Mouse (Mus musculus) intestine, postnatal 0 days (tissue): ENCODE measurements at regions not wholly inside any gene's neighbourhood (a gene's known extent, or its start where the extent isn't known, plus 50 kb on each side); places are given as distances from the start of the nearest gene placed in this dataset.

Experiments used
- ATAC-seq: fragments of 200-750 bp; cut with Nextera tagmentation; 2 replicates; pipeline ENCODE4 v1.8.0; 2017; ENCODE audit warnings: mild to moderate bottlenecking, moderate TSS enrichment, moderate library complexity
- H3K27ac ChIP-seq: fragments of 300-500 bp; sonication (generic); 2 replicates; pipeline ENCODE4 v1.5.1; 2014; ENCODE audit warnings: mild to moderate bottlenecking, low read depth, low read length, moderate library complexity
- H3K27me3 ChIP-seq: fragments of 300-500 bp; sonication (generic); replicated peaks from 2 replicates; pipeline ENCODE4 v1.6.1; 2014; ENCODE audit warnings: low read length, mixed read lengths; ENCODE audit not compliant: control insufficient read depth, insufficient read depth
- H3K36me3 ChIP-seq: fragments of 300-500 bp; sonication (generic); 2 replicates; pipeline ENCODE4 v1.6.1; 2014; ENCODE audit warnings: mild to moderate bottlenecking, moderate library complexity; ENCODE audit not compliant: control insufficient read depth, insufficient read depth
- H3K4me1 ChIP-seq: fragments of 300-500 bp; sonication (generic); replicated peaks from 2 replicates; pipeline ENCODE4 v1.6.1; 2014; ENCODE audit warnings: antibody characterized with exemption, low read length, mixed read lengths; ENCODE audit not compliant: control insufficient read depth, insufficient read depth
- H3K4me2 ChIP-seq: fragments of 300-500 bp; sonication (generic); replicated peaks from 2 replicates; pipeline ENCODE4 v1.6.1; 2014; ENCODE audit warnings: low read depth, mild to moderate bottlenecking, moderate library complexity
- H3K4me3 ChIP-seq: fragments of 300-500 bp; sonication (generic); 2 replicates; pipeline ENCODE4 v1.5.1; 2014; ENCODE audit warnings: low read depth, low read length
- H3K9ac ChIP-seq: fragments of 300-500 bp; sonication (generic); 2 replicates; pipeline ENCODE4 v1.6.1; 2014; ENCODE audit warnings: mild to moderate bottlenecking, low read depth, low read length
- H3K9me3 ChIP-seq: fragments of 300-500 bp; sonication (generic); 2 replicates; pipeline ENCODE4 v1.6.1; 2016; ENCODE audit warnings: mixed run types; ENCODE audit not compliant: control insufficient read depth
- CTCF ChIP-seq: sonication (generic); IDR thresholded peaks from 2 replicates; pipeline ENCODE4 v1.5.1; 2016; ENCODE audit warnings: low read depth, mild to moderate bottlenecking, control low read depth, antibody characterized with exemption, moderate library complexity
- WGBS: fragments of 180-500 bp; shearing (Covaris S2); extraction: QIAGEN DNeasy Blood & Tissue Kit; methylation state at CpG from one replicate; pipeline ENCODE4 v1.1.7; 2014; 5-methylcytosine and 5-hydroxymethylcytosine counted together

- peak; percentile 51 for TF ChIP-seq CTCF
- ATAC-seq, result no peak
- no peaks in the 10 kb centered on the region for H3K27me3 ChIP-seq
Observed at GRCm38 (mm10) chr6:103296015-103296414, 214.4 kb upstream of the Chl1 start.

DNA sequence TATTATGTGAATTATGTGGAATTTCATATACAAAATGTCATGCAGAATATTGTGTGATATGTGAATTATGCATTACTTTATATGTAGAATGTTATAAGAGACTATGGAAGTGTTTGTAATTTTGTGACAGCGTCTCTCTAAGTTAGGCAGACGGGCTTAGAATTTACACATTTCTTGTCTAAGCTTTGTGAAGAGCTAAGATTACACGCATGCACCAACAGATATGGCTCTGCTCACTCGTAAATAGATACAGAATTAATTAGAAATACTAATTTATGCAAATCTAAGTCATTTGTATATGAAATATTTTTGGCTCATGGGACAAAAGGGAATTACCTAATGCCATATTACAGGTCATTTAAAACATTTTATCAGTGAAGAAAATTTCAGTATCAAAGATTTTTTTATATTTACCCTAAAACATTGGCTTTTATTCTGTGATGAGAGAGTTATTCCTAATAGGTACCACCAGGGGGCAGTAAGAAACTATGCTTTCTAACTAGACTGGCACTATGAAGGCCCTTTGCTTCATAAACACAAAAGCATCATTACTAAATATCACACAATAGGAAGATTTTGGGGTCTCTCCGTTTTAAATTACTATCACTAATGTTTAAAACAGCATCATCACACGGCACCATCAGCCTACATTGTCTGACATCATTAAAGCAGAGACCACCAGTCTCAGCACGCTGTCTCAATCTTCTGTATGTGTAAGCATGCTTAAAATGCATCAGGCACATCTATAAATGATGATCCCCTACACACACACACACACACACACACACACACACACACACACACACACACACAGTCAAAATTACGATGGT, 203.8 kb upstream of the Chl1 start:
- H3K4me2 ChIP-seq, result no peak overlapping the region
- H3K36me3 ChIP-seq, result no peaks in the 10 kb centered on the region
- H3K27me3 ChIP-seq, result no peaks in the 10 kb centered on the region
- H3K9me3 ChIP-seq, result no peaks in the 10 kb centered on the region
- no peak for ATAC-seq
- no peak overlapping the region for H3K4me3 ChIP-seq
- no peaks in the 10 kb centered on the region for H3K4me1 ChIP-seq
- peak; percentile 79 for TF ChIP-seq CTCF
- 46% methylated on average over 8 of the region's 8 CpGs for WGBS
- no peak overlapping the region for H3K27ac ChIP-seq
- H3K9ac ChIP-seq, result no peak overlapping the region

More at GRCm38 (mm10) chr6:103296015-103296414, 214.4 kb upstream of the Chl1 start:
- Histone ChIP-seq H3K9me3 (no peaks in the 10 kb centered on the region), H3K4me1 (no peaks in the 10 kb centered on the region), H3K36me3 (no peaks in the 10 kb centered on the region), H3K27ac (no peak overlapping the region), H3K4me2 (no peak overlapping the region), H3K9ac (no peak overlapping the region), H3K4me3 (no peak overlapping the region)
- WGBS, result 81% methylated on average over 6 of the region's 6 CpGs

- Histone ChIP-seq H3K9me3 (no peaks in the 10 kb centered on the region), H3K27me3 (no peaks in the 10 kb centered on the region), H3K4me2 (no peak overlapping the region), H3K27ac (no peak overlapping the region), H3K4me3 (no peak overlapping the region), H3K9ac (no peak overlapping the region), H3K4me1 (no peaks in the 10 kb centered on the region), H3K36me3 (no peaks in the 10 kb centered on the region)
- no peak for TF ChIP-seq CTCF
- WGBS, result 20% methylated on average over 3 of the region's 3 CpGs
- ATAC-seq, result no peak
Observed at GRCm38 (mm10) chr6:103307250-103307580, 203.2 kb upstream of the Chl1 start.

DNA sequence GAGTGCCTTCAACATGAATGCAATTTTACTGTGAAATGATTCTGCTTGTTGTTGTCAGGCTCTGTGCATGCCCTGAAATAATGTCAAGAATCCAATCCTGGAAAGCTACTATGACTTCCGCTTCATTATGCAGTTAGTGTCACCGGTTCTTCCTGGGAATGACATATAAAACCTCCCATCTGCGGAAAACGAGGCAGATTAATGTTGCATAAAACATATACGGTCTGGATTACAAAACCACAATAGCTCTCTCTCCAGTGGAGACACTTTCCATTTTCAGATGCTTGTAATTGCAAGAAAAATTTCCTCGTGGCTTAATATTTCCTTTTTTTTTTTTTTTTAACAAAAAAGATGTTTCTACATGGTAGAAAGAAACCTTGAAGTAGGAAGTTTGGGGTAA, 198.2 kb upstream of the Chl1 start:
- Histone ChIP-seq H3K4me3 (no peak overlapping the region), H3K36me3 (no peaks in the 10 kb centered on the region), H3K27ac (no peak overlapping the region), H3K9ac (no peak overlapping the region), H3K9me3 (no peaks in the 10 kb centered on the region), H3K4me2 (no peak overlapping the region), H3K27me3 (no peaks in the 10 kb centered on the region), H3K4me1 (no peaks in the 10 kb centered on the region)
- no peak for ATAC-seq
- TF ChIP-seq CTCF, result no peak
- WGBS, result 71% methylated on average over 6 of the region's 6 CpGs

DNA sequence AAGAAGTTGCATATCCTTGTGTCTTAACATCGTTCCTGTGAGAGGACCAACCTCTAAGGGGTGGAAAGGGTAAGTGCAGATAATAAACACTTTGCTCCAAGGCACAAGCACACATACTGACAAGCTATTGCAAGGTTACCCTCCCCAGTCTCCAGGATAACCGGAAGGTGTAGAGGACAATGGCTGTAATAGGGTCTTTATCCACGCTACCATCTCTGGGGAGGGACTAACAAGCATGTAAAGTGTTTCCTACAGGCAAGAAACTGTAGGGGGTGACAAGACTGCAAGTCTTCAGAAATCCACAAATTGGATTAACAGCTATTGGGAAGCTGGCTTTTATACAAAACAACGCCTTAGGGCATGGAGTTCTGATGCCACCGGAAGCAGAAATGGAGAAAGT, 197.5 kb upstream of the Chl1 start:
- no peak overlapping the region for H3K27ac ChIP-seq
- no peak overlapping the region for H3K9ac ChIP-seq
- WGBS, result 81% methylated on average over 5 of the region's 5 CpGs
- no peaks in the 10 kb centered on the region for H3K9me3 ChIP-seq
- H3K4me3 ChIP-seq, result no peak overlapping the region
- TF ChIP-seq CTCF, result no peak
- H3K4me1 ChIP-seq, result no peaks in the 10 kb centered on the region
- H3K4me2 ChIP-seq, result no peak overlapping the region
- no peaks in the 10 kb centered on the region for H3K36me3 ChIP-seq
- no peaks in the 10 kb centered on the region for H3K27me3 ChIP-seq
- no peak for ATAC-seq

- H3K4me1 ChIP-seq, result no peaks in the 10 kb centered on the region
- H3K27ac ChIP-seq, result no peak overlapping the region
- H3K36me3 ChIP-seq, result no peaks in the 10 kb centered on the region
- 40% methylated on average over 6 of the region's 6 CpGs for WGBS
- no peaks in the 10 kb centered on the region for H3K9me3 ChIP-seq
- no peak for TF ChIP-seq CTCF
- H3K9ac ChIP-seq, result no peak overlapping the region
- no peaks in the 10 kb centered on the region for H3K27me3 ChIP-seq
- H3K4me3 ChIP-seq, result no peak overlapping the region
- H3K4me2 ChIP-seq, result no peak overlapping the region
- ATAC-seq, result no peak
Observed at GRCm38 (mm10) chr6:103318081-103318480, 192.3 kb upstream of the Chl1 start.
